Mouse (Mus musculus): Measurements from ENCODE around the gene 4930402F06Rik.

4930402F06Rik gene

GRCm38 (mm10) chr2:35397096-35397495 is at the start of gene 4930402F06Rik:
TSS of gene 4930402F06Rik (minus strand) at chr2:35397175.
- no peak for DNase-seq (ENCODE audit: low read depth, low spot score)

DNA sequence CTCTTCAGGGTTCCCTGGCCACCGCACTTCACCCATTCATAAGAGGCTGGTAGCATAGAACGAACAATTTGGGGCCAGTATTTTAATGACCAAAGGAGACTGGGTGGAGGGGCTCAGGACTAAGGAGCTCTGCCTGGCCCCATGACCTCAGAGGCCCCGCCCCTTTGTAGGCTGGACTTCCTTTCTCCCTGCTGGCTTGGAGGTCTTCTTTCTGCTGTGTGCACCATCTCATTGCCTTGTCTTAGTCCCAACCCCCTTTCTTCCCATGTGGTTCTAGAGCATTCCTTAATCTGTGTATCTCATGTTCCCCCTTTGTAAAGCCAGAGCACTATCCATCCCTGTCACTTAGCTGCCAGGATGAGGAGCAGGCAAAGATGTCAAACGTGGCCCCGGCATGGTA is 49.3 kb upstream of the 4930402F06Rik start:
- DNase-seq (ENCODE audit: low read depth, low spot score): no peak

DNA sequence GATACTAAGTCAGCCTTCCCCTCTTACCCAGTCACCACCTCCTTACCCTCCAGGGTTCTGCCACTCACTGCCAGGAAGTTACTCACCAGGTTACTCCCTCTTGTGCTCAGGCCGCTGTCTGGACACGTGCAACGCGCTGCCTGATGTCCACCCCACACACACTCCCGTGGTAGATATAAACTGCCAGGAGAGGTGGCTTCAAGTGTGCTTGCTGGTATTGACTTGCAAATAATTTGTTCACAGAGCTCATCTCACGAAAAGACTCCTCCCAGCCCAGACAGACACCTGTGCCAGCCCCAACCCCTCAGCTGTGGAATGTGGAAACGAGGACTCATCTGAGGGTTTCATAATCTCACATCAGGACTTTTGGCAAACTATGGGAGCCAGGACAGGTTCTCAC is 48.6 kb upstream of the 4930402F06Rik start:
- DNase-seq (ENCODE audit: low read depth, low spot score): no peak

DNA sequence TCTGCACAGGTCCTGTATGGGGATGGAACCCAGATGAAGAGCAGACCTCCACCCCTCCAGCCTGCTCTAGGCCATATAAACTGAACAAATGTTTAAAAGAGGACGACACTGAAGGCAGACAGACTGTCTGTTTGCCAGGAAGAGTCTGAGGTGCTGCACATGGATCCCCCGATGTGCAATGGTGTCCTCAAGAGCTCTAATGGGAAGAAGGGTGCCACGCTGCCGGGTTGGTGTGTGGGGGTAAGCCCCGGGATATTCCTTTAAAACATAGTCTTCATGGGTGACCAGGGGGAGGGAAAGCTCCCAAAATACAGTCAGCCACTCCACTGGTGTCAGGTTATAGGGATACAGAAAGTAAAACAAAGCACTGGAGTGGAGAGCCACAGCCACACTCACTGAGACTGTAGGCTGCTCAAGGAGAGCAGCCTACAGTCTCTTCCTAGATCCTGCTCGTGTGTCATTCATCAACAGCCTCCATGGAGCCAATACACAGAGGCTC is 47.8 kb upstream of the 4930402F06Rik start:
- DNase-seq (ENCODE audit: low read depth, low spot score): no peak

- no peak for DNase-seq (ENCODE audit: low read depth, low spot score)
These were observed 47.2 kb upstream of the 4930402F06Rik start for GRCm38 (mm10) chr2:35443981-35444763.

DNA sequence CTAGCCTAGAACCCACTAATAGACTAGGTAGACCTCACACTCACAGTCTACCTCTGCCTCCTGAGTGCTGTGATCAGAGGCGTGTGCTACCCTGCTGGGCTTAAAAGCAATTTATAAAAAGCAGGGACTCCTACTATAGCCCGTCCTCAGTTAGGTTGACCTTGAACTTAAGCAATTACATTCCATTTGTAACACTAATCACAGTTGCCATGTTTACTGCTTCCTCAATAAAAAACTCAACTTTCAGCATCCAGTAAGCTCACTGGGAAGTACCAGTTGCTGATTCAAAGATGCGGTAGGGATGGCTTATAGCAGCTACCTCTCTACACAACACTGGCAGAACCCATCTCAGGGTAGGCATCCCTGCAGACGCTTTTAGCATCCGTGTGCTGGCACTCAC is 46.4 kb upstream of the 4930402F06Rik start:
- DNase-seq (ENCODE audit: low read depth, low spot score): no peak

DNA sequence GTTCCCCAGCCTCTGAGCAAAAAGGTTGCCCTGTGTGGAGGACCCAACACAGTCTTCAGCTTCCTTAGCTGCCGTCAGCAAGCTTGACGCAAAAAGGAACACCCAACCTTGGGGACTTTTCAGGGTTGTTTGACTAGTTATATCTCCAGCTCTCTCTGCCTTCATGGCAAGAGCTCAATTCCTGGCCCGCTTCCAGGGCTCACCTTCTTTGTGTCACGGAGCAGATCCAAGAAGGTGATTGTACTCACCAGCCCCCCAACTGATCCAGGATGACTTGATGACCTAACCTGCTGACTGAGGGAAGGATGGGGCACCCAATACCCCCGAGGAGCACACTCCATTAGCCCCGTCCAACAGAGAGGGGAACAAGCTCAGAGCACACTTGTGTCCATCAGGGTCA is 45.1 kb upstream of the 4930402F06Rik start:
- no peak for DNase-seq (ENCODE audit: low read depth, low spot score)

DNA sequence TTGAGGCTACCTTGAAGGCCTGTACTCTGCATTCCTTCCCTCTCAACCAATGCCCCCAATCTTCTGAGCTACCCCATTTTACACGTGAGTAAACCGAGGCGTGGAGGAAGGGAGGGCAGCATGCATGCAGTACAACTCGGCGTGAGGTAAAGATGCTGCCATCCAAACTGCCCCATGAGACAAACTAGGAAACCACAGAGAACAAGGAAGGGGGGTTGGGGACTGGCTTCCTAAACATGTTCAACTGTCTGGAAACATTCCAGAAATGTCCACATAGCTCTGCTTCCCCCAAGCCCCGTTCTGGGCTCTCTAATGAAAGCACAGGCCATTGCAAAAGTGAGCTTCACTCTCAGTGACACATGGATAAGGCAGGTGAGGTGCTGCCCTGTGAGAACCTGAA is 44.4 kb upstream of the 4930402F06Rik start:
- DNase-seq (ENCODE audit: low read depth, low spot score): no peak

- no peak for DNase-seq (ENCODE audit: low read depth, low spot score)
These were observed 43.5 kb upstream of the 4930402F06Rik start for GRCm38 (mm10) chr2:35440480-35440879.

- DNase-seq (ENCODE audit: low read depth, low spot score): no peak
These were observed 40.8 kb upstream of the 4930402F06Rik start for GRCm38 (mm10) chr2:35437796-35438195.

GRCm38 (mm10) chr2:35434576-35435123 is 37.7 kb upstream of the 4930402F06Rik start:
- DNase-seq (ENCODE audit: low read depth, low spot score): no peak

DNA sequence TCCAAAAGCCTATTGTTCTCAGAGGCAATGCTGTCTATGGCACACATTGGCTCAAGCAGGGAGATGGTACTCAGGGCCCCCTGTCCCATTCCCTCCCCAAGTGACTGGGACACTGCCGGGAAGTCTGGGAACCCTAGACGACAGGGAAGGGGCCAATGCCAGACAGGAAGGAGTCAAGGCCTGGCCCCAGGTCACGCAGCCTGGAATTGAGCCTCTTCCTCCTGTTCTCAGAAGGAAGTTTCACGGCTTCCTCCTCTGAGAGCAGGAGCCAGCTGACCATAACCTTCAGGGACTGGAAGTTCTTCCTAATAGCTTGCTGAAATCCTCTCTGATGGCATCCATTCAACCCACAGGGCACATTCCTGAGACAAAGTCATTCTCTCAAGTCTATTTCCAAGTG is 36.5 kb upstream of the 4930402F06Rik start:
- no peak for DNase-seq (ENCODE audit: low read depth, low spot score)

DNA sequence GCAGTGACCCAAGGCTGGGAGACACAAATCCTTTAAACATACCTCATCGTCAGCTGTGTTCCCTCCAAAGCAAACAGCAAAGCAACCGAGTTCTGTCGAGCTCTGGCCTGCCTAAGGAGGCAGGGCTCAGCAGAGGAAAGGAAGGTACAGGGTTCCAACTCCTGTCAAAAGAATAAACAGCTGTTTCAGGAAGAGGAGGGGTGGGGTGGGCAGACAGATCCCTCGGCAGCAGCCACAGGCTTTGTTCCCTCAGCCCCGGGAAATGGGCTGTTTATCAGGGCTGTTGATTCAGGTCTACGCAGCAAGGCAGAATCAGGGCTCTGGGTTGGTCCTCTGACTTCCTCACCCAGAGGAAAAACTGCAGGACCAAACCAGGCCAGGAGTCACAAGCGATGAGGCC is 35.5 kb upstream of the 4930402F06Rik start:
- no peak for DNase-seq (ENCODE audit: low read depth, low spot score)

DNA sequence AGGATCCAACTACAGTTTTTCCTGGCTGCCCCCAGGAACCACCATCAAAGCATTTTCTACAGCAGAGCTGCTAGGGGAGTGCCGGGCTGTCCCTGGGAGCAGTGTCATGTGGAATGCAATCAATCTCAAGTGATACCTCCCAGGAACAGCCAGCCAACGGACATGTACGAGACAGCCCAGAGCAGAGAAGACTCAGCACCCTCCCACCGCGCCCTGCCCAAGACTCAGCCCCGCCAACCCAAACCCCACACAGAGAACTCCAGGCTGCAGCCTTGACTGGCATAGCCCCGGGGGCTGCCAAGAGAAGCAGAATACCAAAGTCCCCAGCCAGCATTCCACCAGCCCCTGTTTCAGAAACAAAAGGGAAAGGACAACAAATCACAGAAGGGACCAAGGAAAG is 35.0 kb upstream of the 4930402F06Rik start:
- DNase-seq (ENCODE audit: low read depth, low spot score): no peak

GRCm38 (mm10) chr2:35430806-35431205 is 33.8 kb upstream of the 4930402F06Rik start:
- DNase-seq (ENCODE audit: low read depth, low spot score): no peak

- no peak for DNase-seq (ENCODE audit: low read depth, low spot score)
These were observed 31.8 kb upstream of the 4930402F06Rik start for GRCm38 (mm10) chr2:35428615-35429300.

DNA sequence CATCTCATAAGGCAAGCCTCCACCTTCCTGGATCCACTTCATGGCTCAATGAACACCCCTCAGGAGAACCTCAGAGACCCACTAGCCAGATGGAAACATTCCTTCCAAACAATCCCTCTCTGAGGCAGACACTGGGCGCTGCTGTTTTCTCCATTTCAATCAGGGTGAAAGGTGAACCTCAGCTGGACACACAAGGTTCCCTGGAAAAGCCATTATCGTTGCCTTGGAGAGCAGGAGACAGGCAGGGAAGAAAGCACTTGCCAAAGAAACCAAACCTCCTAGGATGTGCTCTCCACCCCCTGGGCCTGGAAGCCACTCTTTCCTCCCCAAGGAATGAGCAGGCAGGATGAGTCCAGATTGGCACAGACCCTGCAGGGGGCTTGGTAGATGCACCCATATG is 30.6 kb upstream of the 4930402F06Rik start:
- no peak for DNase-seq (ENCODE audit: low read depth, low spot score)

DNA sequence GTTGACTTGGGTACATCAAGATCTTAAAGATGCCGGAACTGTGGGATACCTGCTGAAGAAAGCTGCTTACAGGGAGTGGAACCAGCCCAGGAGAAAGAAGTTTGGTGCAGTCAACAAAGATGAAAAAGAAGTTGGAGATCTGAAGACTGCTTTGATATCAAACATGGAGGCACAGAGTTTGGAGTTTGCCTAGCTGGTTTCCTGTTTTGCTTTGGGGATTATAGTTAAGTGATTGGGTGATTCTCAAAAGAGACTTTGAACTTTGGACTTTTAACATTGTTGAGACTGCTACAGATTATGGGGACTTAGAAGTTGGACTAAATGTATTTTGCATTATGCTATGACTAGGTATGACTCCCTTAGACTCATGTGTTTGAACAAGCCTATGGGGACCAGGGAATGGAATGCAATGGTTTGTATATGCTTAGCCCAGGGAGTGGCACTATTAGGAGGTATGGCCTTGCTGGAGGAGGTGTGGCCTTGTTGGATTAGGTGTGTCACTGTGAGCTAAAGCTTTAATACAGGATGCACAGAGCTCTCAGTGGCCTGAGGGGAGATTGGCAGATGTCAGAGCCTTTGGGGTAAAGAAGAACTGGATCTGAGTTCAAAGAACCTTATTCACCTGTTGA is 26.9 kb upstream of the 4930402F06Rik start:
- no peak for DNase-seq (ENCODE audit: low read depth, low spot score)

- DNase-seq (ENCODE audit: low read depth, low spot score): no peak
These were observed 25.4 kb upstream of the 4930402F06Rik start for GRCm38 (mm10) chr2:35422384-35422783.

- no peak for DNase-seq (ENCODE audit: low read depth, low spot score)
These were observed 23.7 kb upstream of the 4930402F06Rik start for GRCm38 (mm10) chr2:35420681-35421080.

DNA sequence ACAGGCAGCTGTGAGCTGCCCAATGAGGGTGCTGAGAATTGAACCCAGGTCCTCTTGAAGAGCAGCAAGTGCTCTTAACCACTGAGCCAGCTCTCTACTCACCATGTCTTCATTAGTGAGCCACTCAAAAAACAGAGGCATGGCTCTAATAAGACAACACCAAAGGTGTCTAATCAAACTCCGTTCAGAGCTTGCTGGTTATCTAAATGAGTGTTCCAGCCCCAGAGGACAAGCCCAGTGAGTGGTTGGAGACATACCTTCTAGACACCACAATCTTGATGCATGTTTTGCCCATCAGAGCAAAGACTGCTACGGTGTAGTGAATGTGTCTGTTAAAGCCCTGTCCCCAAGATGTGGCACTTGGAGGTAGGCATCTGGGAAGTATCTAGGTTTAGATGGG is 22.7 kb upstream of the 4930402F06Rik start:
- DNase-seq (ENCODE audit: low read depth, low spot score): no peak

DNA sequence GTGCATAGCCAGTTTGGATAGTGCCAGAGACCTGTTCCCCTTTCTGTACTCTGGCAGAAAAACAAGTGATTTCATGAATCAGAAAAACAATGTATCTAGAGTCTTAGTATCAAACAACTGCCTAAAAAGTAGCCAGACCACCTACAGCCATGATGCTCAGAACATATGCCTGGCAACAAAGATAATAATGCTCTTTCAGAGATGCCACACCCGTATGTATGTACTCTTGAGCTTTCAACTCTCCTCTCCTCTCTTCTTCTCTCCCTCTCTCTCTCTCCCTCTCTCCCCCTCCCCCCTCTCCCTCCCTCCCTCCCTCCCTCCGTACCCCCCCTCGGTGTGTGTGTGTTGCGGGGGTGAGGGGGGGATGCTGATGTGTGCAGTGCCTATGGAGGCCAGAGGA is 22.3 kb upstream of the 4930402F06Rik start:
- DNase-seq (ENCODE audit: low read depth, low spot score): no peak
